Mouse (Mus musculus): ENCODE data around the gene Mthfd1.

GRCm38 (mm10) chr12:76281111-76281660, 26.1 kb downstream of the Mthfd1 start:
- TF ChIP-seq CTCF (IDR thresholded peaks at IDR 0.05; ENCODE audit: control insufficient read depth, insufficient read depth, insufficient read length) (no peak), MYOG (IDR thresholded peaks at IDR 0.05; ENCODE audit: control insufficient read depth, extremely low read depth, insufficient read length) (no peak), MAX (IDR thresholded peaks at IDR 0.05) (no peak), USF1 (IDR thresholded peaks at IDR 0.05; ENCODE audit: low read depth) (no peak), CEBPB (IDR thresholded peaks at IDR 0.05; ENCODE audit: low read depth) (no peak), MYOD1 (IDR thresholded peaks at IDR 0.05; ENCODE audit: control insufficient read depth, insufficient read length, low read depth) (no peak)
